Mouse (Mus musculus) kidney, adult 2 months (tissue): ENCODE measurements around the gene Ivd.

Source experiments
- CTCF ChIP-seq: fragments of 200-500 bp; conservative IDR thresholded peaks from 2 replicates; pipeline ENCODE4 v1.5.1; 2011; ENCODE audit warnings: low read depth, mild to moderate bottlenecking, control low read depth, low read length, moderate library complexity, mixed read lengths; ENCODE audit not compliant: insufficient read depth, insufficient read length
- POLR2A ChIP-seq: fragments of 200-500 bp; IDR thresholded peaks from one replicate; pipeline ENCODE4 v1.6.1; 2011; ENCODE audit warnings: low read depth, low read length, control low read depth

DNA sequence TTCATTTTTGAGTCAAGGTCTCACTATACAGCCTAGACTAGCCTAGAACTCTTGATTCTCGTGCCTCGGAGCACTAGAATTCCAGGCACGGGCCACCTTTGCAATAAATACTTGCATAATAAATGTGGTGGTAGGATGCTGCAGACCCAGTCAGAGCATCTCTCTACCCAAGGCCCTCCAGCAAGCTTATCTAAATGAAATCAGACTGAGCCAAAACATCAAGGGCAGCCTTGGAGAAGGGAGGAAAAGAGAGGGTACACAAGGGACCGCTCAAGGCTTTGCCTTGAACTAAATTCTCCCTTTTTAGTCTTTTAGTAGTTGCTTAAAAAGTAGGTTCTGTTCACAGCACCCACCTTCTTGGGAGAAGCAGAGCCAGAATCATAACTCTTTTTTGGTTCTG is 29.4 kb downstream of the Ivd start:
- TF ChIP-seq CTCF (no peak), POLR2A (no peak)
